Mouse (Mus musculus): ENCODE data around the gene Btbd35f2. TPM values are rescaled to one million over a fixed set of nuclear protein-coding genes. Genes with fewer than 3 reads are reported as not detected.

Gene Btbd35f2
- not detected in 2 replicates for polyA plus RNA-seq (2015; fragmentation: Nextera tagmentation; extraction: Ambion mirVana)

GRCm38 (mm10) chrX:32278094-32278493 lies at the start of gene Btbd35f2:
Gene Btbd35f2 (plus strand): TSS chrX:32278394.

Other genes with a start within 250 kb of the Btbd35f2 start
- gene Btbd35f22, start 230.6 kb upstream of the Btbd35f2 start, polyA plus RNA-seq (2015; fragmentation: Nextera tagmentation; extraction: Ambion mirVana), result not detected in 2 replicates

All from spleen, postnatal 0 days (tissue).